Mouse (Mus musculus) embryonic facial prominence, embryonic 15.5 days (tissue): ENCODE results near the gene Npb. TPM values are rescaled to one million over a fixed set of nuclear protein-coding genes. Genes with fewer than 3 reads are reported as not detected.
"Not testable (repeated sequence)": the region's sequence is repeated elsewhere in the genome, so short reads cannot be mapped to it uniquely, and the experiment has no call there.

Source experiments
- ATAC-seq: fragments of 200-750 bp; cut with Nextera tagmentation; 2 replicates; pipeline ENCODE4 v1.8.0; 2017; ENCODE audit warnings: low read depth, moderate TSS enrichment; ENCODE audit not compliant: insufficient number of reproducible peaks, low FRiP score, low TSS enrichment
- H3K27ac ChIP-seq: fragments of 300-500 bp; sonication (generic); replicated peaks from 2 replicates; pipeline ENCODE4 v1.5.1; 2015; ENCODE audit warnings: mild to moderate bottlenecking, inconsistent platforms
- H3K27me3 ChIP-seq: fragments of 300-500 bp; sonication (generic); 2 replicates; pipeline ENCODE4 v1.6.1; 2015; ENCODE audit warnings: inconsistent platforms
- H3K36me3 ChIP-seq: fragments of 300-500 bp; sonication (generic); 2 replicates; pipeline ENCODE4 v1.6.1; 2015; ENCODE audit warnings: mild to moderate bottlenecking, inconsistent platforms
- H3K4me1 ChIP-seq: fragments of 300-500 bp; sonication (generic); 2 replicates; pipeline ENCODE4 v1.6.1; 2015; ENCODE audit warnings: inconsistent platforms
- H3K4me2 ChIP-seq: fragments of 300-500 bp; sonication (generic); replicated peaks from 2 replicates; pipeline ENCODE4 v1.6.1; 2015; ENCODE audit warnings: mild to moderate bottlenecking, inconsistent platforms
- H3K4me3 ChIP-seq: fragments of 300-500 bp; sonication (generic); replicated peaks from 2 replicates; pipeline ENCODE4 v1.5.1; 2015; ENCODE audit warnings: mild to moderate bottlenecking, inconsistent platforms
- H3K9ac ChIP-seq: fragments of 300-500 bp; sonication (generic); 2 replicates; pipeline ENCODE4 v1.6.1; 2015; ENCODE audit warnings: inconsistent platforms
- H3K9me3 ChIP-seq: fragments of 300-500 bp; sonication (generic); replicated peaks from 2 replicates; pipeline ENCODE4 v1.6.1; 2016; ENCODE audit warnings: inconsistent platforms
- WGBS: fragments of 180-500 bp; shearing (Covaris S2); methylation state at CpG from one replicate; pipeline ENCODE4 v1.1.7; 2015; 5-methylcytosine and 5-hydroxymethylcytosine counted together
- polyA plus RNA-seq: library from polyadenylated mRNA; unstranded; fragments of >200 nt; fragmentation: Nextera tagmentation; extraction: Ambion mirVana; gene quantifications from 2 replicates; pipeline ENCODE4 v1.2.1, GENCODE M21; 2015

The Npb gene
- polyA plus RNA-seq, 1 experiment from 2014 or later: 1.8 TPM

DNA sequence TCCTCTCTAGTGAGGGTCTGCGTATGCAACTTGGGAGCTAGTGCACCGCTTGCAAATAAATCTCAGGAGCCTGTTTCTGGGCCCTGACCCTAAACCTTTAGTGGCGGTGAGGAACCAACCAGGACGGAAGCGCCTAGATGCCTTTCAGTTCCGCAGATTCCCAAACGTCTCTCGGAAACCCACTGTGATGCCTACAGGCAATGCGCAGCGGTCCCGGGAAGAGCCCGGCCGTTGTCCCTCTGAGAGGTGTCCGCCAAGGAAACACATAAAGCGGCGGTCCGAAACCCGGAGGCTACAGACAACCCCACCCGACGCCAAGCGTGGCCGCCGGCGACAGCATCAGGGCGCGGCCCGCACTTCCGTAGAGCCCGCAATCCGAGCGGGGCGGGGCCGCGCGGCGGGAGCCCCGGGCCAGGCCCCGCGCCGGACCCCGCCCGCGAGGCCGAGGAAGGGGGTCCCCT, 27.4 kb upstream of the Npb start:
- under 1% methylated on average over 44 of the region's 44 CpGs for WGBS
- H3K36me3 ChIP-seq: peaks cover 46% of the 10 kb centered on the region
- ATAC-seq: peak; percentile 36; the same call in 1 of the 2 replicates

DNA sequence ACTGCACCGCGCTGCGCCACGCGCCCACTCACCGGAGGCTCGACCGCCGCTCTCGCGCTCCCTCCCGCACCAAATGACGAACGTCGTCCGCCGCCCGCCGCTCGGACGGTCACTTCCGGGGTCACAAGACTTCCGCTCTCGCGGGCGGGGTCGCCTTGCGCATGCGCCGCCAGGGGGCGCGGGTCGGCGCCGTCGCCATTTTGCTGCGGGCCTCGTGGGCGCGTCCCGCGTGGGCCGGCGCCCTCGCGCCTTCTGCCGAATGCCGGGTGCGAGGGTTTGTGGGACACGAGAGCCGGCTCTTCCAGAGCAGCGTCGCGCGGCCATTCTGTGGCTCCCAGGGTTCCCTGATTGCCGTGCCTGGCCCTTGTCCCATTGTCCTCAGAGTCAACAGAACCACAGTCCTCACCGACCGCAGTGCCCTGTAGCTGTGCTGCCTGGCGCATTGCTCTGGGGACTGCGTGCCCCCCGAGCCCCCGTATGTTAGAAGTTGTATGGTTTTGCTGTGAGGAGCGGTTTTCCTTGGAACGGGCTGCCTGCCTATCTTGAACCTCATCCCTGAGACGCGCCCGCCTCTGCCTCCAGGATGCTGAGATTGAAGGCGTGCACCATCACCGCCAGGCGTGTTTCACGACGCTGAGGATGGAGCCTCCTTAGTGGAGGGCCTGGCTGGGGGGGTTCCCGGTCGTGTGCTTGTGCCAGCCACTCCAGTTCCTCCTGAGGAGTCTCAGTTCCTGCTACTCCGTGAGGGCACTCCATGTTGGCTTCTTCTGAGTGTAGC, 26.6 kb upstream of the Npb start, which contains the start of gene Arhgdia:
TSS of gene Arhgdia (minus strand) at position 135 of the 778 bp plus-strand sequence.
- no peaks in the 10 kb centered on the region for H3K27me3 ChIP-seq
- WGBS: 5% methylated on average over 75 of the region's 75 CpGs
- no peaks in the 10 kb centered on the region for H3K9me3 ChIP-seq
- peaks cover 29% of the 10 kb centered on the region for H3K4me1 ChIP-seq
- H3K36me3 ChIP-seq: peaks cover 53% of the 10 kb centered on the region
- peak; percentile 56 for ATAC-seq
- H3K4me2 ChIP-seq: peak within 1 kb of the TSS; percentile 88
- peak within 1 kb of the TSS; percentile 84 for H3K4me3 ChIP-seq
- H3K9ac ChIP-seq: peak within 1 kb of the TSS; percentile 75
- H3K27ac ChIP-seq: peak within 1 kb of the TSS; percentile 95

More for the DNA sequence above, 27.4 kb upstream of the Npb start:
- no peaks in the 10 kb centered on the region for H3K27me3 ChIP-seq
- no peaks in the 10 kb centered on the region for H3K9me3 ChIP-seq
- H3K9ac ChIP-seq: peak overlapping the region; percentile 75
- peaks cover 29% of the 10 kb centered on the region for H3K4me1 ChIP-seq
- H3K4me3 ChIP-seq: peak overlapping the region; percentile 84
- H3K4me2 ChIP-seq: peak overlapping the region; percentile 88
- H3K27ac ChIP-seq: peak overlapping the region; percentile 95

DNA sequence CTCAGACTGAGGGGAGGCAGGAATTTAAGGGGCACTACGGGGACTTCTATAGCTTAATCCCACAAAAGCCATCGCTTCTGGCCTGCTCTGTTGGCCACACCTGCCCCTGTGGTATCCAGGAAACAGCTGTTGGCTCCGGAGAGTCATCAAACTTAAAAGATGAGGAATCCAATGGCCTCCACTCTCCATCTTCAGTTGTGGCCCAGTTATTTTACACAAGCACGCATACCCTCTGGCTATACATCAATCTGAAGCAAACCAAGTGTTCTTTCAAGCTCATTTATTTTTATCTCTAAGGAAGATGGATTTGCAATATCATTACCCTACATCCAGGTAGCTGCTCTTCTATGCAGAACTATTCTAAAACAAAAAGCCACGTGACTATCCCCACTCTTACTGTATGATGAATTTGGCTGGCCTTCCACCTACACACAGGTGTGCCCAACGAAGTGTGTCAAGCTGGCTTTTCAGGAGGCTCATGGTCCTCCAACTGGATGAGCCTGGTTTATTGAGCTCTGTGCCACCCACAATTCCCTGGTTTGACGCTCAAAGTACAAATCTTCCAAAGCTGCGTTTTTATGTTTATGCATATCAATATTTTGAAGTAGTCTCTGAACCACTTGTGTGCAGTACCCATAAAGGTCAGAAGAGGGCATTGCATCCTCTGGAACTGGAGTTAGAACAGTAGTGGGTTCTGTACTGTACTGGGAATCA, 25.9 kb upstream of the Npb start:
- H3K27ac ChIP-seq: peak overlapping the region; percentile 95
- no peaks in the 10 kb centered on the region for H3K9me3 ChIP-seq
- peak overlapping the region; percentile 84 for H3K4me3 ChIP-seq
- peaks cover 52% of the 10 kb centered on the region for H3K36me3 ChIP-seq
- H3K4me1 ChIP-seq: peaks cover 29% of the 10 kb centered on the region
- 71% methylated on average over 8 of the region's 8 CpGs for WGBS
- H3K4me2 ChIP-seq: peak overlapping the region; percentile 88
- no peaks in the 10 kb centered on the region for H3K27me3 ChIP-seq
- H3K9ac ChIP-seq: no peak overlapping the region; the same call in 1 of the 2 replicates
- ATAC-seq: no peak

DNA sequence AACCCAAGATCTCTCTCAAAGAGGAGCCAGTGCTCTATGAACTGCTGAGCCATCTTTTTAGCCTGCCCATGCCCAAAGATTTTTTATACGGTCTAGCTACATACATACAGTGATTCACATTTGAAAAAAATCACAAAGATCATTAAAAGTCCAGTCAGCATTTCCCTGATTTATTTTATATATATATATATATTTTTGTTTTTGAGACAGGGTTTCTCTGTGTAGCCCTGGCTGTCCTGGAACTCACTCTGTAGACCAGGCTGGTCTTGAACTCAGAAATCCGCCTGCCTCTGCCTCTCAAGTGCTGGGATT, 25.3 kb upstream of the Npb start:
- not testable (repeated sequence) for H3K9ac ChIP-seq, H3K4me2 ChIP-seq, H3K27ac ChIP-seq, H3K4me3 ChIP-seq, H3K27me3 ChIP-seq, H3K9me3 ChIP-seq, ATAC-seq
- Histone ChIP-seq H3K4me1 (peaks cover 29% of the 10 kb centered on the region), H3K36me3 (peaks cover 52% of the 10 kb centered on the region)
- 90% methylated on average over 2 of the region's 2 CpGs for WGBS

DNA sequence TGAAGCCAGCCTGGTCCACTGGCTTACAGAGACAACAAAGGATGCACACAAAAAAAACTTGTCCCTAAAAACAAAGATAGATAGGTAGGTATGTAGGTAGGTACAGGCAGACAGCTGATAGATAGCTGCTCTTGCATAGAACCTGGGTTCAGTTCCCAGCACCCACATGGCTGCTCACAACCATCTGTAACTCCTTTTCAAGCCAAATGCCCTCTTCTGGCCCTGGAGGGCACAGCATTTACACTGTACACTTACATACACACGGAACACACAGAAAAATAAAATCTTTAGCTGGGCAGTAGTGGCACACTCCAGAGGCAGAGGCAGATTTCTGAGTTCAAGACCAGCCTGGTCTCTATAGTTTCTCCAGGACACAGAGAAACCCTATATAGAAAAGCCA, 24.3 kb upstream of the Npb start:
- H3K9me3 ChIP-seq: no peaks in the 10 kb centered on the region
- 97% methylated on average over 1 of the region's 1 CpGs for WGBS
- H3K36me3 ChIP-seq: peaks cover 50% of the 10 kb centered on the region
- ATAC-seq: no peak
- H3K4me3 ChIP-seq: no peak overlapping the region
- no peak overlapping the region for H3K9ac ChIP-seq
- no peak overlapping the region for H3K27ac ChIP-seq
- H3K4me1 ChIP-seq: peaks cover 26% of the 10 kb centered on the region
- H3K4me2 ChIP-seq: no peak overlapping the region
- no peaks in the 10 kb centered on the region for H3K27me3 ChIP-seq

DNA sequence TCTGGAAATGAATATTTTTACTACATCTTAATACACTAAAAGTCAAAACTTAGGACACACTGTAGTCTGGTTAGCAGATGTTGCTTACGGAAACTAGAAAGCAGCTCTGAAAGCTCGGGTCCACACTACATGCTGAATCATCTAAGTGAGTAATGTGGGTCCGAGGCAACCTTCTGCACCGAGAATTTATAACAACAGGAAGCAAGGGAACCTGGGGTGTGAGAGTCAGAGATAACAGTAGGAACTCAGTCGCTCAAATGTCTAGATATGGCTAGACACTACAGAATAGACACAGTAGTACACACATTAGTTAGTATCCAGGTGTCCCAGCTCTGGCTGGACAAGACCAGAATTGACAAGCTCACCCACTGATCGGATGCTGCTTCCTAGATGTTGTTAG, 19.7 kb upstream of the Npb start:
- no peak for ATAC-seq
- no peaks in the 10 kb centered on the region for H3K9me3 ChIP-seq
- H3K27me3 ChIP-seq: no peaks in the 10 kb centered on the region
- no peaks in the 10 kb centered on the region for H3K4me1 ChIP-seq
- no peak overlapping the region for H3K4me2 ChIP-seq
- peaks cover 83% of the 10 kb centered on the region for H3K36me3 ChIP-seq
- WGBS: 90% methylated on average over 6 of the region's 6 CpGs
- no peak overlapping the region for H3K4me3 ChIP-seq
- no peak overlapping the region for H3K9ac ChIP-seq
- H3K27ac ChIP-seq: no peak overlapping the region

DNA sequence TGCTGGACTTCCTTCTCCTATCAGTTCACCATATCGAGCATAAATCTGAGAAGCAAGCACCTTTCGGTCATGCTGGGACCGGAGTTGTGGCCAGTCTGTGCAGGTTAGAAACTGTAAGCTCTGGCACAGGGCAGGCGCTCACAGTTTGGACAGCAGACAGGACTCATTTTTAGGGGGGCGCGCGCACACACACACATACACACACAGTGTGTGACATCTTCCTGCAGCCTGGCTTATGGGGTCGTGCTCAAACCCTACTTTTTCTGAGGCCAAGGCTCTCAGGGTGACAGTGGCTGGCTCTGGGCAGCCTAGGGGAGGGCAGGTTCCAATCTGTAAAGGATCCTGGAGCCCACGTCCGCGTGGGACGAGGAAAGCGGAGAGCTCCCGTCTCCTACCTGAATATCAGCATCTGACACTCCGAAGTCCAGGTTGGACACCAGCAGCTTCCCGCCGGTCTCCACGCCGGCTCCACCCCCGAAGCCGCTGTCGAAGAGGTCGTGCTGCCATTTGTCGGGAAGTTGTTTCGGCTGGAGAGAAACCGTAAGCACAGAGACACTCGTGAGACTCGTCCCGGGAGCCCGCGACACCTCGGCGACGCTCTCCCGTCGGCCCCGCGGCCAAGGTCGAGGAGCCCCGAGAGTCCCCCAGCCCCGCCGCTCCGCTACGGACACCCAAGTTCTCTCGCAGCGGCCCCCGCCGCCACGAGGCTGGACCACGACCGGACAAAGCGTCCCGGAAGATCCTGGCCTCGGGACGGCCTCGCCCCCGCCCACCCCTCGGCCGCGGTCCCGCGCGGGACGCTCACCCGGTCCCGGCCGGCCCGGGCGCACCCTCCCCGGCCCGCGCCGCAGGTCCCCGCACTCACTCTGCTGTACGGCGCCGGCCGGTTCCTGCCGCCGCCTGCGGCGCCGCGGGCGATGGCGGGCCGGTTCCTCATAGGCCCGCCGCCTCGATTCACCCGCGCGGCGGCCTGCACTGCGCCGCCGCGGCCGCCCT, 10.7 kb upstream of the Npb start:
- H3K36me3 ChIP-seq: peaks cover 64% of the 10 kb centered on the region
- ATAC-seq: peak; percentile 47
- WGBS: 3% methylated on average over 98 of the region's 99 CpGs

DNA sequence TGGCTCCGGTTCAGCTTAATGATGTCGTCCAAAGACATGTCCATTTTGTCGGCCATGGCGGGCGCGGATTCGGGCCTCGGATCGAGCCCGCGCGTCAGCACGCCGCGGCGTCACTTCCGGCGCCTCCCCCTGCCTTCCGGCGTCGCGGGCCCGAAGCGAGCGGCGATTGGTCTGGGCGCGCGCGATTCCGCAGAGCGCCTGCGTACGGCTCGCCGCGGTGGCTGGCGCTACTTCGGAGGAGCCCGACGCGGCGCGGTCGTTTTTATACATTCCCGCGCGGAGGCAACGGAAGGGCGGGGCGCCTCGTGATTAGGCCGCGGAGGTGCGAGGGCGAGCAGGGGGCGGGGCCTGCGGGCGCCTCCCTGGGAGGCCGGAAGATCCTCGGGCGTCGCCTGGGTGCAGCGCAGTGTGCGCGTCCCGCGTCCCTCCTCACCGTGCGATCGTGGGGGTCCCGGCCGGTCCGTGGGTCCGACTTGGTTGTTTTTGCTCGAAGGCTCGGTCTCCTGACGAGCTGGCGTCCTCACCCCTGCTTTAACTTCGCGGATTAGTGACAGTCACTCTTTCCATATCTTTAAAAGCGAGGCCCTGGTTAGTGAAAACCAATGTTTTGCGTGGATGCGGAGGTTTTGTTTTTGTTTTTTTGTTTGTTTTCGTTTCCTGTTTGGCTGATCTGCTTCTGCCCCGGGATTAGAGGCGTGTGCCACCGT, 9.8 kb upstream of the Npb start, which contains the start of the genes Alyref and Anapc11:
TSS of gene Alyref (minus strand) at position 83 of the 707 bp plus-strand sequence.
TSS of gene Anapc11 (plus strand) at position 139 of the 707 bp plus-strand sequence.
- under 1% methylated on average over 88 of the region's 88 CpGs for WGBS

More for the DNA sequence above, 10.7 kb upstream of the Npb start:
- H3K4me2 ChIP-seq: peak overlapping the region; percentile 79
- H3K9ac ChIP-seq: peak overlapping the region; percentile 99
- peak overlapping the region; percentile 95 for H3K4me3 ChIP-seq
- no peaks in the 10 kb centered on the region for H3K9me3 ChIP-seq
- peak overlapping the region; percentile 93 for H3K27ac ChIP-seq
- H3K27me3 ChIP-seq: no peaks in the 10 kb centered on the region
- peaks cover 31% of the 10 kb centered on the region for H3K4me1 ChIP-seq

DNA sequence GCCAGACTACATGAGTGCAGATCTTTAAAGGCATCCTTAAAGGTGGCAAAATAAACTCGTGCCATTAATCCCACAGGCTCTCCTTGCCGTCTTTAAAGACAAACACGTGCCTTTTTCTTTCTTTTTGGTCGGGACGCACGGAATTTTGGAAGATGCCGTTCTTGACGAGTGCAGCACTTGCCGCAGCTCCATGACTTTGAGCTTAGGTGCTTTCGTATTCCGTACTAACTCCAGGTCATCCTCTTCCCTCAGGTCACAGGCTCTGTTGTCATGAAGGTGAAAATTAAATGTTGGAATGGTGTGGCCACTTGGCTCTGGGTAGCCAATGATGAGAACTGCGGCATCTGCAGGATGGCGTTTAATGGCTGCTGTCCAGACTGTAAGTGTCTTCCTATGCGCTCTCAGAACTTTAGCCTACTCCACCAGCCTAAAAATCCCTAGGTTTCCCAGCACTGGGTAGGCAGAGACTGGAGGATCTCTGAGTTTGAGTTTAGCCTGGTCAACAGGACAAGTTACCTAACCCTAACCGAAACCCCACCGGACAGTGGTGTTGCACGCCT, 9.2 kb upstream of the Npb start:
- Histone ChIP-seq H3K36me3 (peaks cover 64% of the 10 kb centered on the region), H3K4me1 (peaks cover 31% of the 10 kb centered on the region), H3K4me3 (peak overlapping the region; percentile 95), H3K27me3 (no peaks in the 10 kb centered on the region), H3K27ac (peak overlapping the region; percentile 93), H3K4me2 (peak overlapping the region; percentile 73), H3K9ac (peak overlapping the region; percentile 63), H3K9me3 (no peaks in the 10 kb centered on the region)
- no peak for ATAC-seq
- 42% methylated on average over 17 of the region's 17 CpGs for WGBS

More for the DNA sequence above, 9.8 kb upstream of the Npb start, which contains the start of the genes Alyref and Anapc11:
- peaks cover 31% of the 10 kb centered on the region for H3K4me1 ChIP-seq
- no peaks in the 10 kb centered on the region for H3K27me3 ChIP-seq
- H3K4me3 ChIP-seq: peak within 1 kb of the TSS; percentile 95
- ATAC-seq: peak; percentile 96
- H3K4me2 ChIP-seq: peak within 1 kb of the TSS; percentile 79
- peaks cover 64% of the 10 kb centered on the region for H3K36me3 ChIP-seq
- peak within 1 kb of the TSS; percentile 93 for H3K27ac ChIP-seq
- peak within 1 kb of the TSS; percentile 99 for H3K9ac ChIP-seq
- no peaks in the 10 kb centered on the region for H3K9me3 ChIP-seq

DNA sequence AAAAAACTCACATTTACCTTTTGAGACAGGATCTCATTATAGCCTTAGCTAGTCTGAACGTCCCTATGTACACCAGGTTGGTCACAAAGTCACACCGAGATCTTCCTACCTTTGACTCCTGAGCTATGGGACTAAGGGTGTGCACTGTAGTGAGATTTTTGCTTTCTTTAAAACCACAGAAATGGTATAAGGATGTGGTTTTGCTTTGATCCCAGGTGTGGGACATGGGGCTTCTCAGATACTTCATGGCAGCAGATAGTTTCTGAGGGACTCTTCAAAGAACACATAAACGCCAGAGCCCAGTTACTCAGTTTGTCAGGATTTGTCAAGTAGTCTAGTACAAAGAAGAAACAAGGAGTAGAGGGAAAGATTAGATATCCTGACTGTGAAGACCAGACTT, 7.6 kb upstream of the Npb start:
- H3K27me3 ChIP-seq: no peaks in the 10 kb centered on the region
- H3K4me1 ChIP-seq: peaks cover 30% of the 10 kb centered on the region
- H3K4me3 ChIP-seq: no peak overlapping the region
- ATAC-seq: no peak
- peaks cover 67% of the 10 kb centered on the region for H3K36me3 ChIP-seq
- H3K9ac ChIP-seq: no peak overlapping the region
- H3K27ac ChIP-seq: no peak overlapping the region
- H3K4me2 ChIP-seq: no peak overlapping the region
- WGBS: 88% methylated on average over 3 of the region's 3 CpGs
- H3K9me3 ChIP-seq: no peaks in the 10 kb centered on the region
